Mouse (Mus musculus) c-Kit-negative CD71-positive TER-119-positive erythroid progenitor cells, embryonic 14.5 days (primary cell): Measurements from ENCODE around the gene Gm45785.

ENCODE experiments used
- DNase-seq: peaks from one replicate; pipeline ENCODE4 v3.0.0-alpha.2; 2013; ENCODE audit warnings: low read depth, low spot score

Gene Gm45785

GRCm38 (mm10) chr7:140833341-140833740, 22.8 kb downstream of the Gm45785 start:
- DNase-seq: no peak

GRCm38 (mm10) chr7:140831447-140831846, 24.7 kb downstream of the Gm45785 start:
- no peak for DNase-seq

GRCm38 (mm10) chr7:140828171-140828881, 27.8 kb downstream of the Gm45785 start:
- DNase-seq: no peak

GRCm38 (mm10) chr7:140822731-140823130, 33.4 kb downstream of the Gm45785 start:
- DNase-seq: no peak

GRCm38 (mm10) chr7:140821653-140822329, 34.3 kb downstream of the Gm45785 start, which contains the start of gene Zfp941:
TSS of gene Zfp941 (minus strand) at chr7:140822178.
- no peak for DNase-seq

GRCm38 (mm10) chr7:140821305-140821652, 34.9 kb downstream of the Gm45785 start:
- DNase-seq: no peak

- no peak for DNase-seq
These were observed 36.0 kb downstream of the Gm45785 start for GRCm38 (mm10) chr7:140820173-140820572.

GRCm38 (mm10) chr7:140812850-140813249, 43.3 kb downstream of the Gm45785 start:
- no peak for DNase-seq

GRCm38 (mm10) chr7:140811714-140812113, 44.4 kb downstream of the Gm45785 start:
- DNase-seq: no peak

GRCm38 (mm10) chr7:140810496-140810895, 45.6 kb downstream of the Gm45785 start:
- DNase-seq: no peak

- no peak for DNase-seq
These were observed 50.4 kb downstream of the Gm45785 start for GRCm38 (mm10) chr7:140805704-140806103.

- no peak for DNase-seq
These were observed 53.5 kb downstream of the Gm45785 start for GRCm38 (mm10) chr7:140802629-140803028.

GRCm38 (mm10) chr7:140798212-140798611, 57.9 kb downstream of the Gm45785 start:
- no peak for DNase-seq

- no peak for DNase-seq
These were observed 58.5 kb downstream of the Gm45785 start for GRCm38 (mm10) chr7:140797619-140798018.

- no peak for DNase-seq
These were observed 62.6 kb downstream of the Gm45785 start for GRCm38 (mm10) chr7:140793541-140793940.

GRCm38 (mm10) chr7:140788053-140788435, 68.1 kb downstream of the Gm45785 start:
- no peak for DNase-seq

- DNase-seq: no peak
These were observed 68.6 kb downstream of the Gm45785 start, which contains the start of gene Syce1 for GRCm38 (mm10) chr7:140787406-140788052. TSS of gene Syce1 (minus strand) at chr7:140787852.

GRCm38 (mm10) chr7:140780548-140780947, 75.6 kb downstream of the Gm45785 start:
- DNase-seq: no peak
